Mouse (Mus musculus) midbrain, postnatal 0 days (tissue): ENCODE measurements around the gene Bloc1s3. TPM values are rescaled to one million over a fixed set of nuclear protein-coding genes. Genes with fewer than 3 reads are reported as not detected.

ENCODE experiments used
- ATAC-seq: fragments of 200-750 bp; cut with Nextera tagmentation; 2 replicates; pipeline ENCODE4 v1.8.0; 2017; ENCODE audit warnings: moderate number of reproducible peaks, mild to moderate bottlenecking, moderate TSS enrichment, moderate library complexity; ENCODE audit not compliant: low FRiP score
- DNase-seq: peaks from one replicate; pipeline ENCODE4 v3.0.0-alpha.2; 2015; ENCODE audit warnings: low spot score
- H3K27ac ChIP-seq: fragments of 300-500 bp; sonication (generic); 2 replicates; pipeline ENCODE4 v1.5.1; 2014; ENCODE audit warnings: low read depth, mild to moderate bottlenecking, low read length, mixed read lengths
- H3K27me3 ChIP-seq: fragments of 300-500 bp; sonication (generic); 2 replicates; pipeline ENCODE4 v1.6.1; 2014; ENCODE audit warnings: low read length, control low read depth, mixed read lengths; ENCODE audit not compliant: insufficient read depth
- H3K36me3 ChIP-seq: fragments of 300-500 bp; sonication (generic); 2 replicates; pipeline ENCODE4 v1.6.1; 2014; ENCODE audit warnings: low read length, control low read depth, mixed read lengths; ENCODE audit not compliant: insufficient read depth
- H3K4me1 ChIP-seq: fragments of 300-500 bp; sonication (generic); 2 replicates; pipeline ENCODE4 v1.6.1; 2014; ENCODE audit warnings: mild to moderate bottlenecking, control low read depth, antibody characterized with exemption, low read length, mixed read lengths; ENCODE audit not compliant: insufficient read depth
- H3K4me2 ChIP-seq: fragments of 300-500 bp; sonication (generic); 2 replicates; pipeline ENCODE4 v1.6.1; 2014; ENCODE audit warnings: low read depth, mild to moderate bottlenecking, low read length, mixed read lengths; ENCODE audit not compliant: poor library complexity, severe bottlenecking
- H3K4me3 ChIP-seq: fragments of 300-500 bp; sonication (generic); 2 replicates; pipeline ENCODE4 v1.5.1; 2014; ENCODE audit warnings: low read depth, mild to moderate bottlenecking, low read length, moderate library complexity
- H3K9ac ChIP-seq: fragments of 300-500 bp; sonication (generic); replicated peaks from 2 replicates; pipeline ENCODE4 v1.6.1; 2014; ENCODE audit warnings: mild to moderate bottlenecking, low read length, moderate library complexity, mixed read lengths; ENCODE audit not compliant: poor library complexity, severe bottlenecking
- H3K9me3 ChIP-seq: fragments of 300-500 bp; sonication (generic); 2 replicates; pipeline ENCODE4 v1.6.1; 2016; ENCODE audit warnings: low read length, control low read depth
- CTCF ChIP-seq: IDR thresholded peaks from 2 replicates; pipeline ENCODE4 v1.5.1; 2016; ENCODE audit warnings: antibody characterized with exemption, mild to moderate bottlenecking
- WGBS: fragments of 180-500 bp; shearing (Covaris S2); extraction: QIAGEN DNeasy Blood & Tissue Kit; methylation state at CpG from one replicate; pipeline ENCODE4 v1.1.7; 2014; 5-methylcytosine and 5-hydroxymethylcytosine counted together
- polyA plus RNA-seq: library from polyadenylated mRNA; unstranded; fragments of >200 nt; fragmentation: Nextera tagmentation; extraction: Ambion mirVana; gene quantifications from 2 replicates; pipeline ENCODE4 v1.2.1, GENCODE M21; 2015
- total RNA-seq: library from RNA; depleted of rRNA; stranded (reverse); fragments of >200 nt; gene quantifications from 2 replicates; pipeline ENCODE4 v1.2.3, GENCODE M21; 2014

Bloc1s3 gene
- total and polyA plus RNA-seq, 2 experiments from 2014 or later: 3.9 to 21.4 TPM

- Histone ChIP-seq H3K36me3 (no peaks in the 10 kb centered on the region), H3K4me2 (no peak overlapping the region), H3K27ac (no peak overlapping the region), H3K27me3 (peaks cover 46% of the 10 kb centered on the region), H3K9ac (no peak overlapping the region), H3K4me1 (no peaks in the 10 kb centered on the region), H3K4me3 (no peak overlapping the region), H3K9me3 (no peaks in the 10 kb centered on the region)
- DNase-seq (no peak), ATAC-seq (no peak)
- WGBS: 38% methylated on average over 6 of the region's 6 CpGs
- TF ChIP-seq CTCF: no peak
Observed at GRCm38 (mm10) chr7:19467638-19468037, 40.5 kb downstream of the Bloc1s3 start.

- TF ChIP-seq CTCF: no peak
Observed at GRCm38 (mm10) chr7:19466602-19467145, 41.5 kb downstream of the Bloc1s3 start.

GRCm38 (mm10) chr7:19464367-19465307, 43.5 kb downstream of the Bloc1s3 start:
- peaks cover 22% of the 10 kb centered on the region for H3K27me3 ChIP-seq

More at GRCm38 (mm10) chr7:19466602-19467145, 41.5 kb downstream of the Bloc1s3 start:
- DNase-seq: no peak
- H3K4me2 ChIP-seq: no peak overlapping the region
- WGBS: 64% methylated on average over 5 of the region's 5 CpGs
- no peaks in the 10 kb centered on the region for H3K4me1 ChIP-seq
- ATAC-seq: no peak
- no peak overlapping the region for H3K27ac ChIP-seq
- no peak overlapping the region for H3K4me3 ChIP-seq
- no peaks in the 10 kb centered on the region for H3K36me3 ChIP-seq
- H3K27me3 ChIP-seq: peaks cover 36% of the 10 kb centered on the region
- no peaks in the 10 kb centered on the region for H3K9me3 ChIP-seq
- H3K9ac ChIP-seq: no peak overlapping the region

GRCm38 (mm10) chr7:19462884-19463381, 45.2 kb downstream of the Bloc1s3 start, which contains the start of gene Exoc3l2:
Gene Exoc3l2, plus strand, starts transcription at chr7:19463331.
- no peak within 1 kb of the TSS for H3K9ac ChIP-seq
- no peak for DNase-seq
- 0 out of 2 replicates have a peak, but pooled peaks cover 10% of the 10 kb centered on the region for H3K27me3 ChIP-seq
- no peaks in the 10 kb centered on the region for H3K4me1 ChIP-seq
- H3K36me3 ChIP-seq: no peaks in the 10 kb centered on the region
- 20% methylated on average over 6 of the region's 6 CpGs for WGBS
- H3K4me2 ChIP-seq: no peak within 1 kb of the TSS
- no peaks in the 10 kb centered on the region for H3K9me3 ChIP-seq
- no peak within 1 kb of the TSS for H3K27ac ChIP-seq
- no peak within 1 kb of the TSS for H3K4me3 ChIP-seq
- TF ChIP-seq CTCF: no peak
- no peak for ATAC-seq

More at GRCm38 (mm10) chr7:19464367-19465307, 43.5 kb downstream of the Bloc1s3 start:
- TF ChIP-seq CTCF: no peak
- H3K36me3 ChIP-seq: no peaks in the 10 kb centered on the region
- H3K9me3 ChIP-seq: no peaks in the 10 kb centered on the region
- DNase-seq: no peak
- no peak overlapping the region for H3K9ac ChIP-seq
- no peaks in the 10 kb centered on the region for H3K4me1 ChIP-seq
- H3K4me3 ChIP-seq: no peak overlapping the region
- no peak overlapping the region; the same call in 1 of the 2 replicates for H3K4me2 ChIP-seq
- H3K27ac ChIP-seq: no peak overlapping the region
- 11% methylated on average over 21 of the region's 22 CpGs for WGBS
- no peak for ATAC-seq

- no peaks in the 10 kb centered on the region for H3K9me3 ChIP-seq
- H3K36me3 ChIP-seq: no peaks in the 10 kb centered on the region
- peaks cover 3% of the 10 kb centered on the region; the same call in 1 of the 2 replicates for H3K4me1 ChIP-seq
- DNase-seq: no peak
- 0 out of 2 replicates have a peak, but pooled peaks cover 10% of the 10 kb centered on the region for H3K27me3 ChIP-seq
- H3K27ac ChIP-seq: no peak overlapping the region
- no peak overlapping the region for H3K9ac ChIP-seq
- H3K4me3 ChIP-seq: no peak overlapping the region
- TF ChIP-seq CTCF: no peak
- WGBS: 61% methylated on average over 4 of the region's 4 CpGs
- ATAC-seq: no peak
- no peak overlapping the region for H3K4me2 ChIP-seq
Observed at GRCm38 (mm10) chr7:19462443-19462842, 45.7 kb downstream of the Bloc1s3 start.
